Mouse (Mus musculus) spleen, postnatal 14 days (tissue): Measurements from ENCODE around the gene Cckar.
"Not testable (repeated sequence)": the region's sequence is repeated elsewhere in the genome, so short reads cannot be mapped to it uniquely, and the experiment has no call there.

ENCODE experiments used
- DNase-seq, 2 experiments: peaks; one replicate each; pipeline ENCODE4 v3.0.0; 2021 to 2022; ENCODE audit warnings: low spot score in 2 of 2

Gene Cckar

GRCm38 (mm10) chr5:53673493-53674150 lies 33.9 kb downstream of the Cckar start:
- DNase-seq: not testable (repeated sequence)

DNA sequence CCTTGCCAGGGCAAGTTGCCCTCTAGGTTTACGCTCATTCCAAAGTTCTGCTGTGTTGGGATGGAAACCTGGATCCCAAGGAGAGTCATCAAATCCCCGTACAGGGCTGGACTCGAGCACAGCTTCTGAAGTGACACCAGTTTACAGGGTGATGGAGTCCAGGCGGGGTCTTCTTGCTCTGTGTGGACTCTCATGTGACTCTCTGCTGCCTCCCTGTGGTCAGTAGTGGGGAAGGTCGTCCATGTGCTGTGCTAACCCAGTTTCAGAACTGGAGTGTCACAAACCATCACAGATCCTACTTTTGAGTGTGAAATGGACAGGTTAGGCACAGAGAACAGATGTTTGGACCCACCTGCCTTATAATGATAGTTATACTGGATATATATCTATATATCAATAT lies 35.2 kb downstream of the Cckar start:
- peak; percentile 11 to 13 for DNase-seq

DNA sequence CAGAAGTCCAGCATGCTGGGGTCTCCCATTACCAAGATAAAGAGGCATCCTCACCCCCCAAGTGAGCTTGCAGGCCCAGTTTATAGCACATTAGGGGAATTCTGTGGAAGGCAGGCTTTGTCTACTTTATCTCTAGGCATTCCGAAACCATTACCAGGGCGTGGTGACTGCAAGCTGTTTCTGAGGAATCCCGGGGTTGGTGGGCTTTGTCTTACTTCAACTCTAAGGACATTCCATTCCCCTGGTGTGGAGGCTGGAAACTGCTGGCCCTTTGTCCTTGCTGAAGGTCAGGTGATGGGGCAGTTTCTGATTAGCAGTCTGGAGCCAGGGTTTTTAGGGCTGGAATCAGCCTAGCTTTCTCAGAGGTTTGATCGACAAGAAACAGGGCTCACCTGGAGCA lies 36.0 kb downstream of the Cckar start:
- no peak for DNase-seq

- no peak for DNase-seq
These were observed 37.1 kb downstream of the Cckar start for GRCm38 (mm10) chr5:53670321-53670938.

GRCm38 (mm10) chr5:53668021-53668420 lies 39.5 kb downstream of the Cckar start:
- DNase-seq: no peak

DNA sequence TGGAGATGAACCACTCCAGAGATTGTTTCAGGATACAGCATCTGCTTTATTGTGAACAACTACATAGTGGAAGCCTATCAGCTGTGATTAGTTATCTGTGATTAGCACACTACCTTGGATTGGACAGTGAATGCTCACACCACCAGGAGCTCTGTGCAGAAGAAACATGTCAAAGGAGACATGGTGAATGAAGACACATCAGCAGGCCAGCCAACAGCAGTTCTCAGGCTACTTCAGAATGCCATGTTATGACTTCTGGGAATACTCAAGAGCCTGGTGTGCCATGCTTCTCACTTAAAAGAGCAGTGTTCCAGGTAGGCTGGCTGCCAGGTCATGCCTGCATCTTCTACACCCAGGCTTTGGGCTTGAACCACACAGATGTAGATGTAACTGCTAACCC lies 43.8 kb downstream of the Cckar start:
- no peak for DNase-seq

GRCm38 (mm10) chr5:53662413-53662812 lies 45.1 kb downstream of the Cckar start:
- no peak for DNase-seq

- no peak for DNase-seq
These were observed 46.0 kb downstream of the Cckar start for GRCm38 (mm10) chr5:53661508-53661907.

- no peak for DNase-seq
These were observed 49.6 kb downstream of the Cckar start for GRCm38 (mm10) chr5:53657925-53658324.

- DNase-seq: no peak
These were observed 50.9 kb downstream of the Cckar start for GRCm38 (mm10) chr5:53656596-53656995.
